Mouse (Mus musculus): ENCODE measurements around the gene Bard1.

GRCm38 (mm10) chr1:71109858-71110257 is 6.9 kb upstream of the Bard1 start:
- TF ChIP-seq EP300 (optimal IDR thresholded peaks at IDR 0.05) (no peak), CTCF (IDR thresholded peaks at IDR 0.05; ENCODE audit: low read depth) (no peak)

Data from stomach, postnatal 0 days (tissue).